8 mouse cellular contexts compared by ENCODE assay signal in the genomic region with DNA sequence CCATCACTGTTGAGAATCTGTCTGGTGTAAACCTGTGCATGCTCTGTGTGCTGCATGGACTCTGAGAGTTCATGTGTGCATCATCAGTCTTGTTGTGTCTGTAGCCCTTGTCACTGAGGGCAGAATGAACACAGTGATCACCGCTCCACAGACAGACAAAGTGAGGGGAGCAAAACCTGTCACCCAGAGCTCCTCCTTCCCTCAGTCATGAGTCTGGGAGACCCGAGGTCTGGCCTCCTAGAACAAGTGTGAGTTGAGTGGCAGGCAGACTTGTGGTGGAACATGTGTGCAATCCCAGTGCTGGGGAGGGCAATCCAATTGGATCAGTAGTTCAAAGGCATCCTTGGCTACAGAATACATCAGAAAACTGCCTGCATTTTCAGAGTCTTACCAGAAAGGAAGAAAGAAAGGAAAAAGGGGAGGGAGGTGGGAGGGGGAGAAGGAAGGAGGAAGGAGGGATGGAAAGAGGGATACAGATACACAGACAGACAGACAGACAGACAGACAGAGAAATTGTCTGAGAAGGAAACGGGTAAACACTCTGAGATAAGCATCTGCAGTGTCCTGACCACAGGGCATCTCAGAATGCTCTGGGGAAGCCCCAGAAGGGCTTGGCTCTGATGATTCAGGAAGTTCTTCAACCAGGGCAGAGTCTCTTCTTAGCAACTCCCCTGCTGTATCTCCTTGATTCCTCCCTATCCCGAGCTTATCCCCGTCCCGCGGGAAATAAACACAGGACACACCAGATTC. TPM values are rescaled to one million over a fixed set of nuclear protein-coding genes. Genes with fewer than 3 reads are reported as not detected.
A peak's percentile ranks its signal among the peaks of the same experiment; 100 is the strongest.
DNase-seq lines count a peak whose midpoint lies in the region; ATAC-seq and TF ChIP-seq lines count a peak whose summit lies in the region.

No protein-coding gene starts in this region.

- DNase-seq in kidney, postnatal 14 days, result no peak
- DNase-seq in embryonic facial prominence, embryonic 10.5 days (ENCODE audit: low spot score), result no peak
- no peak for DNase-seq in urinary bladder, adult 2 months (ENCODE audit: low spot score)
- no peak for DNase-seq in cerebellum, adult 9-10 months
- no peak for DNase-seq in ovary, postnatal 14 days (ENCODE audit: low spot score)

- 0 out of 2 replicates have a peak, but pooled peaks have one; percentile 39 for ATAC-seq in kidney, embryonic 16.5 days (ENCODE audit: low FRiP score, low TSS enrichment)
- peak; percentile 81 for ATAC-seq in intestine, embryonic 16.5 days

- no peaks in the 10 kb centered on the region for H3K9me3 ChIP-seq in kidney, embryonic 16.5 days (ENCODE audit: low read length)
- no peaks in the 10 kb centered on the region for H3K9me3 ChIP-seq in embryonic facial prominence, embryonic 10.5 days
- no peaks in the 10 kb centered on the region for H3K9me3 ChIP-seq in intestine, embryonic 16.5 days (ENCODE audit: control insufficient read depth, low read length)

- no peaks in the 10 kb centered on the region for H3K27me3 ChIP-seq in kidney, embryonic 16.5 days (ENCODE audit: insufficient read depth, low read length)
- H3K27me3 ChIP-seq in embryonic facial prominence, embryonic 10.5 days (replicated peaks; ENCODE audit: low read depth, poor library complexity, severe bottlenecking), result no peaks in the 10 kb centered on the region
- no peaks in the 10 kb centered on the region for H3K27me3 ChIP-seq in intestine, embryonic 16.5 days (replicated peaks; ENCODE audit: control insufficient read depth, insufficient read depth, low read length)
- no peaks in the 10 kb centered on the region for H3K27me3 ChIP-seq in myocyte (ENCODE audit: control insufficient read depth, insufficient read depth, insufficient read length)

- no peak overlapping the region for H3ac ChIP-seq in myocyte (ENCODE audit: control insufficient read depth, insufficient read length)

- H3K27ac ChIP-seq in kidney, embryonic 16.5 days (ENCODE audit: low read length), result no peak overlapping the region
- H3K27ac ChIP-seq in embryonic facial prominence, embryonic 10.5 days (replicated peaks), result 0 out of 2 replicates have a peak overlapping the region, but pooled peaks have one; percentile 4
- H3K27ac ChIP-seq in intestine, embryonic 16.5 days (ENCODE audit: low read length), result no peak overlapping the region

- TF ChIP-seq POLR2A in myocyte (IDR thresholded peaks at IDR 0.05; ENCODE audit: insufficient read length, low read depth), result no peak

- peak overlapping the region; percentile 32 for H3K4me3 ChIP-seq in kidney, embryonic 16.5 days (ENCODE audit: low read length)
- H3K4me3 ChIP-seq in embryonic facial prominence, embryonic 10.5 days, result peak overlapping the region; percentile 36
- peak overlapping the region; percentile 32 for H3K4me3 ChIP-seq in intestine, embryonic 16.5 days (ENCODE audit: low read length)
- H3K4me3 ChIP-seq in myocyte, result no peak overlapping the region

- H3K36me3 ChIP-seq in kidney, embryonic 16.5 days (ENCODE audit: insufficient read depth, low read length), result no peaks in the 10 kb centered on the region
- no peaks in the 10 kb centered on the region for H3K36me3 ChIP-seq in embryonic facial prominence, embryonic 10.5 days (replicated peaks)
- no peaks in the 10 kb centered on the region for H3K36me3 ChIP-seq in intestine, embryonic 16.5 days (ENCODE audit: control insufficient read depth, insufficient read depth, low read length)
- H3K36me3 ChIP-seq in myocyte (ENCODE audit: control insufficient read depth, insufficient read depth), result no peaks in the 10 kb centered on the region

- H3K79me2 ChIP-seq in myocyte (ENCODE audit: control insufficient read depth, insufficient read depth), result no peaks in the 10 kb centered on the region

- H3K9ac ChIP-seq in kidney, embryonic 16.5 days (replicated peaks; ENCODE audit: low read length), result peak overlapping the region; percentile 60; the same call in 1 of the 2 replicates
- H3K9ac ChIP-seq in intestine, embryonic 16.5 days (ENCODE audit: low read depth, low read length), result peak overlapping the region; percentile 51

- H3K4me2 ChIP-seq in kidney, embryonic 16.5 days (replicated peaks; ENCODE audit: low read depth, low read length), result peak overlapping the region; percentile 49
- peak overlapping the region; percentile 48 for H3K4me2 ChIP-seq in intestine, embryonic 16.5 days (ENCODE audit: low read depth, low read length)
- H3K4me2 ChIP-seq in myocyte (ENCODE audit: low read depth), result peak overlapping the region; percentile 77

- H3K4me1 ChIP-seq in kidney, embryonic 16.5 days (ENCODE audit: insufficient read depth, low read length), result peaks cover 8% of the 10 kb centered on the region; the same call in 1 of the 2 replicates
- H3K4me1 ChIP-seq in embryonic facial prominence, embryonic 10.5 days, result peaks cover 15% of the 10 kb centered on the region
- H3K4me1 ChIP-seq in intestine, embryonic 16.5 days (ENCODE audit: control insufficient read depth, insufficient read depth, low read length), result peaks cover 8% of the 10 kb centered on the region

- 23% methylated on average over 7 of the region's 7 CpGs for WGBS in kidney, embryonic 16.5 days
- 26% methylated on average over 7 of the region's 7 CpGs for whole genome bisulfite sequencing in embryonic facial prominence, embryonic 10.5 days
- WGBS in intestine, embryonic 16.5 days, result 18% methylated on average over 7 of the region's 7 CpGs

TF ChIP-seq in myocyte, 11 proteins besides CTCF, POLR2A, EP300 and RAD21:
- no peak for TF ChIP-seq CEBPB (IDR thresholded peaks at IDR 0.05; ENCODE audit: insufficient read depth, poor library complexity, severe bottlenecking)
- TF ChIP-seq USF1 (IDR thresholded peaks at IDR 0.05; ENCODE audit: low read depth), result no peak
- TF ChIP-seq MYOG (IDR thresholded peaks at IDR 0.05; ENCODE audit: control insufficient read depth in 1 of 3, insufficient read depth in 1 of 3, insufficient read length in 2 of 3, low read depth in 2 of 3), result no peak

RNA-seq across cellular contexts. Expression of gene Zfp974, which starts 4.0 kb away (rescaled TPM):
- polyA plus RNA-seq in kidney, embryonic 16.5 days (2015; fragmentation: Nextera tagmentation; extraction: Ambion mirVana), result 10.6 and 11.9 TPM in 2 replicates
- polyA plus RNA-seq in embryonic facial prominence, embryonic 10.5 days (2016; fragmentation: Nextera tagmentation; extraction: Ambion mirVana), result 9.8 and 10.9 TPM in 2 replicates
- 5.8 and 6.1 TPM in 2 replicates for polyA plus RNA-seq in intestine, embryonic 16.5 days (2015; fragmentation: Nextera tagmentation; extraction: Ambion mirVana)
- 2.5 TPM for polyA plus RNA-seq in myocyte (2012; fragmentation: generic; extraction: Trizol)
- polyA plus RNA-seq in urinary bladder, adult 2 months (2012; rRNA removed), result 7.2 and 7.6 TPM in 2 replicates

RNA-seq across cellular contexts. Expression of gene Zfp780b, which starts 45.7 kb away (rescaled TPM):
- polyA plus RNA-seq in kidney, embryonic 16.5 days (2015; fragmentation: Nextera tagmentation; extraction: Ambion mirVana), result 19.0 and 22.7 TPM in 2 replicates
- polyA plus RNA-seq in embryonic facial prominence, embryonic 10.5 days (2016; fragmentation: Nextera tagmentation; extraction: Ambion mirVana), result 21.5 and 22.2 TPM in 2 replicates
- 11.6 and 13.6 TPM in 2 replicates for polyA plus RNA-seq in intestine, embryonic 16.5 days (2015; fragmentation: Nextera tagmentation; extraction: Ambion mirVana)
- polyA plus RNA-seq in myocyte (2012; fragmentation: generic; extraction: Trizol), result 1.2 TPM
- polyA plus RNA-seq in urinary bladder, adult 2 months (2012; rRNA removed), result 6.4 and 8.0 TPM in 2 replicates
